Mouse (Mus musculus): ENCODE measurements around the gene Kdf1. TPM values are rescaled to one million over a fixed set of nuclear protein-coding genes. Genes with fewer than 3 reads are reported as not detected.

Gene Kdf1
- polyA plus RNA-seq, 1 experiment from 2014 or later: 4.0 TPM

- peak within 1 kb of the TSS; percentile 98 for H3K4me3 ChIP-seq
- under 1% methylated on average over 76 of the region's 77 CpGs for WGBS
- DNase-seq (ENCODE audit: low spot score): peak; percentile 99
- H3K27ac ChIP-seq: peak within 1 kb of the TSS; percentile 94
- H3K36me3 ChIP-seq: peaks cover 31% of the 10 kb centered on the region
- H3K27me3 ChIP-seq (ENCODE audit: insufficient read depth, poor library complexity, severe bottlenecking): no peaks in the 10 kb centered on the region
- H3K4me1 ChIP-seq: peaks cover 18% of the 10 kb centered on the region
- no peaks in the 10 kb centered on the region for H3K9me3 ChIP-seq
Observed at GRCm38 (mm10) chr4:133545272-133546231, 26.8 kb downstream of the Kdf1 start, which contains the start of gene Nudc. TSS of gene Nudc (minus strand) at chr4:133545996.

GRCm38 (mm10) chr4:133552029-133552428 lies 33.3 kb downstream of the Kdf1 start:
- peaks cover 25% of the 10 kb centered on the region for H3K4me1 ChIP-seq
- DNase-seq (ENCODE audit: low spot score): no peak
- 89% methylated on average over 1 of the region's 1 CpGs for WGBS
- no peaks in the 10 kb centered on the region for H3K9me3 ChIP-seq
- no peak overlapping the region; the same call in 1 of the 2 replicates for H3K27ac ChIP-seq
- no peaks in the 10 kb centered on the region for H3K36me3 ChIP-seq
- peaks cover 12% of the 10 kb centered on the region; the same call in 1 of the 2 replicates for H3K27me3 ChIP-seq (ENCODE audit: insufficient read depth, poor library complexity, severe bottlenecking)
- H3K4me3 ChIP-seq: no peak overlapping the region

GRCm38 (mm10) chr4:133552768-133553447 lies 34.1 kb downstream of the Kdf1 start, which contains the start of gene Nr0b2:
TSS of gene Nr0b2 (plus strand) at chr4:133553376.
- no peaks in the 10 kb centered on the region for H3K9me3 ChIP-seq
- 48% methylated on average over 10 of the region's 10 CpGs for WGBS
- H3K4me3 ChIP-seq: peak within 1 kb of the TSS; percentile 47
- peaks cover 31% of the 10 kb centered on the region for H3K4me1 ChIP-seq
- no peak for DNase-seq (ENCODE audit: low spot score)
- H3K27ac ChIP-seq: peak within 1 kb of the TSS; percentile 85
- peaks cover 12% of the 10 kb centered on the region; the same call in 1 of the 2 replicates for H3K27me3 ChIP-seq (ENCODE audit: insufficient read depth, poor library complexity, severe bottlenecking)
- H3K36me3 ChIP-seq: no peaks in the 10 kb centered on the region

GRCm38 (mm10) chr4:133553448-133554330 lies 34.9 kb downstream of the Kdf1 start:
- Histone ChIP-seq H3K27ac (peak overlapping the region; percentile 85), H3K4me1 (peaks cover 31% of the 10 kb centered on the region), H3K9me3 (no peaks in the 10 kb centered on the region), H3K36me3 (no peaks in the 10 kb centered on the region), H3K27me3 (ENCODE audit: insufficient read depth, poor library complexity, severe bottlenecking) (peaks cover 12% of the 10 kb centered on the region; the same call in 1 of the 2 replicates), H3K4me3 (peak overlapping the region; percentile 47)
- DNase-seq (ENCODE audit: low spot score): no peak
- WGBS: 62% methylated on average over 19 of the region's 19 CpGs

GRCm38 (mm10) chr4:133557041-133557717 lies 38.4 kb downstream of the Kdf1 start:
- no peak for DNase-seq (ENCODE audit: low spot score)
- no peak overlapping the region for H3K27ac ChIP-seq

GRCm38 (mm10) chr4:133559846-133560245 lies 41.1 kb downstream of the Kdf1 start:
- DNase-seq (ENCODE audit: low spot score): no peak
- Histone ChIP-seq H3K27me3 (ENCODE audit: insufficient read depth, poor library complexity, severe bottlenecking) (no peaks in the 10 kb centered on the region), H3K9me3 (0 out of 2 replicates have a peak, but pooled peaks cover 3% of the 10 kb centered on the region), H3K4me3 (no peak overlapping the region), H3K4me1 (0 out of 2 replicates have a peak, but pooled peaks cover 6% of the 10 kb centered on the region), H3K36me3 (no peaks in the 10 kb centered on the region), H3K27ac (no peak overlapping the region)
- WGBS: 71% methylated on average over 4 of the region's 4 CpGs

More at GRCm38 (mm10) chr4:133557041-133557717, 38.4 kb downstream of the Kdf1 start:
- Histone ChIP-seq H3K36me3 (no peaks in the 10 kb centered on the region), H3K27me3 (ENCODE audit: insufficient read depth, poor library complexity, severe bottlenecking) (0 out of 2 replicates have a peak, but pooled peaks cover under 1% of the 10 kb centered on the region), H3K4me3 (no peak overlapping the region), H3K9me3 (no peaks in the 10 kb centered on the region), H3K4me1 (peaks cover 28% of the 10 kb centered on the region)
- 39% methylated on average over 10 of the region's 10 CpGs for WGBS

- H3K36me3 ChIP-seq: no peaks in the 10 kb centered on the region
- no peaks in the 10 kb centered on the region for H3K27me3 ChIP-seq (ENCODE audit: insufficient read depth, poor library complexity, severe bottlenecking)
- 72% methylated on average over 4 of the region's 4 CpGs for WGBS
- H3K4me3 ChIP-seq: no peak overlapping the region
- H3K4me1 ChIP-seq: 0 out of 2 replicates have a peak, but pooled peaks cover 6% of the 10 kb centered on the region
- H3K9me3 ChIP-seq: 0 out of 2 replicates have a peak, but pooled peaks cover 3% of the 10 kb centered on the region
- no peak overlapping the region for H3K27ac ChIP-seq
- DNase-seq (ENCODE audit: low spot score): no peak
Observed at GRCm38 (mm10) chr4:133561622-133562021, 42.9 kb downstream of the Kdf1 start.

GRCm38 (mm10) chr4:133563123-133563571 lies 44.4 kb downstream of the Kdf1 start:
- no peak overlapping the region for H3K4me3 ChIP-seq
- H3K9me3 ChIP-seq: 0 out of 2 replicates have a peak, but pooled peaks cover 3% of the 10 kb centered on the region
- whole genome bisulfite sequencing: 75% methylated on average over 11 of the region's 11 CpGs
- H3K27me3 ChIP-seq (ENCODE audit: insufficient read depth, poor library complexity, severe bottlenecking): no peaks in the 10 kb centered on the region
- H3K4me1 ChIP-seq: no peaks in the 10 kb centered on the region
- no peak overlapping the region for H3K27ac ChIP-seq
- DNase-seq (ENCODE audit: low spot score): no peak
- no peaks in the 10 kb centered on the region for H3K36me3 ChIP-seq

- no peak overlapping the region for H3K27ac ChIP-seq
- DNase-seq (ENCODE audit: low spot score): no peak
- 28% methylated on average over 8 of the region's 8 CpGs for WGBS
Observed at GRCm38 (mm10) chr4:133567251-133567650, 48.5 kb downstream of the Kdf1 start.

GRCm38 (mm10) chr4:133569291-133570065 lies 50.7 kb downstream of the Kdf1 start:
- no peak for DNase-seq (ENCODE audit: low spot score)
- H3K4me1 ChIP-seq: no peaks in the 10 kb centered on the region
- no peaks in the 10 kb centered on the region for H3K36me3 ChIP-seq
- H3K27me3 ChIP-seq (ENCODE audit: insufficient read depth, poor library complexity, severe bottlenecking): no peaks in the 10 kb centered on the region
- H3K27ac ChIP-seq: no peak overlapping the region
- no peaks in the 10 kb centered on the region for H3K9me3 ChIP-seq
- WGBS: 76% methylated on average over 10 of the region's 10 CpGs
- no peak overlapping the region for H3K4me3 ChIP-seq

More at GRCm38 (mm10) chr4:133567251-133567650, 48.5 kb downstream of the Kdf1 start:
- no peak overlapping the region for H3K4me3 ChIP-seq
- no peaks in the 10 kb centered on the region for H3K36me3 ChIP-seq
- no peaks in the 10 kb centered on the region for H3K4me1 ChIP-seq
- H3K9me3 ChIP-seq: 0 out of 2 replicates have a peak, but pooled peaks cover 3% of the 10 kb centered on the region
- H3K27me3 ChIP-seq (ENCODE audit: insufficient read depth, poor library complexity, severe bottlenecking): no peaks in the 10 kb centered on the region

- no peaks in the 10 kb centered on the region for H3K9me3 ChIP-seq
- no peaks in the 10 kb centered on the region for H3K36me3 ChIP-seq
- DNase-seq (ENCODE audit: low spot score): no peak
- 57% methylated on average over 10 of the region's 10 CpGs for WGBS
- peaks cover 4% of the 10 kb centered on the region; the same call in 1 of the 2 replicates for H3K4me1 ChIP-seq
- no peak overlapping the region for H3K27ac ChIP-seq
- H3K4me3 ChIP-seq: no peak overlapping the region
- no peaks in the 10 kb centered on the region for H3K27me3 ChIP-seq (ENCODE audit: insufficient read depth, poor library complexity, severe bottlenecking)
Observed at GRCm38 (mm10) chr4:133570066-133570466, 51.3 kb downstream of the Kdf1 start.

All from heart, embryonic 10.5 days (tissue).